Mouse (Mus musculus) spleen, postnatal 10 days (tissue): Measurements from ENCODE around the gene Parvb.
"Not testable (repeated sequence)": the region's sequence is repeated elsewhere in the genome, so short reads cannot be mapped to it uniquely, and the experiment has no call there.

Source experiments
- DNase-seq, 2 experiments: peaks; one replicate each; pipeline ENCODE4 v3.0.0; 2021 to 2022; ENCODE audit warnings: low spot score in 2 of 2

The Parvb gene

GRCm38 (mm10) chr15:84256254-84256850 is 24.5 kb downstream of the Parvb start:
- no peak for DNase-seq

GRCm38 (mm10) chr15:84256864-84257263 is 25.0 kb downstream of the Parvb start:
- no peak for DNase-seq

- DNase-seq: no peak
Measured at GRCm38 (mm10) chr15:84258602-84259355, 26.9 kb downstream of the Parvb start.

- DNase-seq: peak; percentile 64 to 82
Measured at GRCm38 (mm10) chr15:84260123-84260822, 28.4 kb downstream of the Parvb start.

- no peak for DNase-seq
Measured at GRCm38 (mm10) chr15:84262630-84263029, 30.8 kb downstream of the Parvb start.

- no peak for DNase-seq
Measured at GRCm38 (mm10) chr15:84263573-84263972, 31.7 kb downstream of the Parvb start.

GRCm38 (mm10) chr15:84265141-84265540 is 33.3 kb downstream of the Parvb start:
- DNase-seq: no peak

- DNase-seq: no peak
Measured at GRCm38 (mm10) chr15:84266290-84266689, 34.4 kb downstream of the Parvb start.

GRCm38 (mm10) chr15:84267720-84268260 is 35.9 kb downstream of the Parvb start:
- no peak for DNase-seq

- no peak for DNase-seq
Measured at GRCm38 (mm10) chr15:84269107-84269633, 37.3 kb downstream of the Parvb start.

GRCm38 (mm10) chr15:84270032-84270431 is 38.2 kb downstream of the Parvb start:
- DNase-seq: no peak

- DNase-seq: no peak
Measured at GRCm38 (mm10) chr15:84270463-84270862, 38.6 kb downstream of the Parvb start.

GRCm38 (mm10) chr15:84276066-84276465 is 44.2 kb downstream of the Parvb start:
- DNase-seq: no peak

- no peak for DNase-seq
Measured at GRCm38 (mm10) chr15:84278091-84278490, 46.2 kb downstream of the Parvb start.

- no peak for DNase-seq
Measured at GRCm38 (mm10) chr15:84278656-84279055, 46.8 kb downstream of the Parvb start.

- no peak for DNase-seq
Measured at GRCm38 (mm10) chr15:84280309-84280708, 48.5 kb downstream of the Parvb start.

GRCm38 (mm10) chr15:84280712-84281347 is 49.0 kb downstream of the Parvb start:
- DNase-seq: no peak

GRCm38 (mm10) chr15:84282206-84283085 is 50.6 kb downstream of the Parvb start:
- DNase-seq: no peak

GRCm38 (mm10) chr15:84284059-84284458 is 52.2 kb downstream of the Parvb start:
- DNase-seq: peak; percentile 38 to 74

GRCm38 (mm10) chr15:84285453-84285852 is 53.6 kb downstream of the Parvb start:
- no peak for DNase-seq

- DNase-seq: not testable (repeated sequence)
Measured at GRCm38 (mm10) chr15:84288953-84289352, 57.1 kb downstream of the Parvb start.
